Mouse (Mus musculus) limb, embryonic 10.5 days (tissue): ENCODE results near the gene Tjp2. TPM values are rescaled to one million over a fixed set of nuclear protein-coding genes. Genes with fewer than 3 reads are reported as not detected.

Experiments
- DNase-seq: peaks from one replicate; pipeline ENCODE4 v3.0.0-alpha.2; 2017; ENCODE audit warnings: low spot score
- H3K27ac ChIP-seq: fragments of 300-500 bp; sonication (generic); 2 replicates; pipeline ENCODE4 v1.5.1; 2016; ENCODE audit warnings: mild to moderate bottlenecking
- H3K27me3 ChIP-seq: fragments of 300-500 bp; sonication (generic); 2 replicates; pipeline ENCODE4 v1.6.1; 2016; ENCODE audit warnings: low read depth, mild to moderate bottlenecking; ENCODE audit not compliant: poor library complexity, severe bottlenecking
- H3K36me3 ChIP-seq: fragments of 300-500 bp; sonication (generic); 2 replicates; pipeline ENCODE4 v1.6.1; 2016; ENCODE audit warnings: mild to moderate bottlenecking, moderate library complexity
- H3K4me1 ChIP-seq: fragments of 300-500 bp; sonication (generic); 2 replicates; pipeline ENCODE4 v1.6.1; 2016
- H3K4me3 ChIP-seq: fragments of 300-500 bp; sonication (generic); 2 replicates; pipeline ENCODE4 v1.5.1; 2016; ENCODE audit warnings: mild to moderate bottlenecking, moderate library complexity
- H3K9me3 ChIP-seq: fragments of 300-500 bp; sonication (generic); replicated peaks from 2 replicates; pipeline ENCODE4 v1.6.1; 2016; ENCODE audit warnings: mild to moderate bottlenecking
- WGBS: fragments of 180-500 bp; shearing (Covaris S2); methylation state at CpG from one replicate; pipeline ENCODE4 v1.1.7; 2016; 5-methylcytosine and 5-hydroxymethylcytosine counted together
- polyA plus RNA-seq: library from polyadenylated mRNA; unstranded; fragments of >200 nt; fragmentation: Nextera tagmentation; extraction: Ambion mirVana; gene quantifications from 2 replicates; pipeline ENCODE4 v1.2.1, GENCODE M21; 2016

Gene Tjp2
- polyA plus RNA-seq: 35.2 and 36.4 TPM in 2 replicates

GRCm38 (mm10) chr19:24224500-24225304, at the start of gene Tjp2:
TSS of gene Tjp2 (minus strand) at chr19:24225030.
- under 1% methylated on average over 59 of the region's 59 CpGs for WGBS
- peaks cover 45% of the 10 kb centered on the region for H3K27me3 ChIP-seq
- DNase-seq: peak; percentile 72
- peaks cover 30% of the 10 kb centered on the region for H3K4me1 ChIP-seq
- no peaks in the 10 kb centered on the region for H3K9me3 ChIP-seq
- H3K27ac ChIP-seq: peak within 1 kb of the TSS; percentile 59
- no peaks in the 10 kb centered on the region for H3K36me3 ChIP-seq
- H3K4me3 ChIP-seq: peak within 1 kb of the TSS; percentile 56

GRCm38 (mm10) chr19:24274281-24274680, 49.5 kb upstream of the Tjp2 start:
- Histone ChIP-seq H3K36me3 (peaks cover 29% of the 10 kb centered on the region), H3K4me3 (no peak overlapping the region), H3K4me1 (peaks cover 18% of the 10 kb centered on the region), H3K27ac (no peak overlapping the region), H3K9me3 (no peaks in the 10 kb centered on the region), H3K27me3 (no peaks in the 10 kb centered on the region)
- no peak for DNase-seq
- WGBS: 86% methylated on average over 3 of the region's 3 CpGs

- Histone ChIP-seq H3K36me3 (peaks cover 39% of the 10 kb centered on the region), H3K27ac (0 out of 2 replicates have a peak overlapping the region, but pooled peaks have one; percentile 4), H3K27me3 (no peaks in the 10 kb centered on the region), H3K4me3 (0 out of 2 replicates have a peak overlapping the region, but pooled peaks have one; percentile 13), H3K9me3 (no peaks in the 10 kb centered on the region), H3K4me1 (peaks cover 12% of the 10 kb centered on the region)
- peak; percentile 87 for DNase-seq
- WGBS: 46% methylated on average over 16 of the region's 16 CpGs
Measured at GRCm38 (mm10) chr19:24271746-24272426, 47.1 kb upstream of the Tjp2 start.

- Histone ChIP-seq H3K27me3 (no peaks in the 10 kb centered on the region), H3K4me3 (0 out of 2 replicates have a peak overlapping the region, but pooled peaks have one; percentile 13), H3K9me3 (no peaks in the 10 kb centered on the region), H3K4me1 (peaks cover 12% of the 10 kb centered on the region), H3K36me3 (peaks cover 39% of the 10 kb centered on the region), H3K27ac (0 out of 2 replicates have a peak overlapping the region, but pooled peaks have one; percentile 4)
- no peak for DNase-seq
- WGBS: 39% methylated on average over 7 of the region's 7 CpGs
Measured at GRCm38 (mm10) chr19:24271326-24271725, 46.5 kb upstream of the Tjp2 start.

GRCm38 (mm10) chr19:24268531-24268930, 43.7 kb upstream of the Tjp2 start:
- no peak overlapping the region for H3K4me3 ChIP-seq
- no peaks in the 10 kb centered on the region for H3K9me3 ChIP-seq
- no peak for DNase-seq
- H3K27ac ChIP-seq: no peak overlapping the region
- 84% methylated on average over 4 of the region's 4 CpGs for WGBS
- no peaks in the 10 kb centered on the region for H3K27me3 ChIP-seq
- peaks cover 12% of the 10 kb centered on the region for H3K4me1 ChIP-seq
- peaks cover 52% of the 10 kb centered on the region for H3K36me3 ChIP-seq

GRCm38 (mm10) chr19:24266046-24266830, 41.4 kb upstream of the Tjp2 start:
- Histone ChIP-seq H3K27ac (no peak overlapping the region), H3K36me3 (peaks cover 65% of the 10 kb centered on the region), H3K27me3 (no peaks in the 10 kb centered on the region), H3K4me1 (peaks cover 4% of the 10 kb centered on the region), H3K4me3 (no peak overlapping the region), H3K9me3 (no peaks in the 10 kb centered on the region)
- DNase-seq: no peak
- WGBS: 93% methylated on average over 7 of the region's 7 CpGs

DNA sequence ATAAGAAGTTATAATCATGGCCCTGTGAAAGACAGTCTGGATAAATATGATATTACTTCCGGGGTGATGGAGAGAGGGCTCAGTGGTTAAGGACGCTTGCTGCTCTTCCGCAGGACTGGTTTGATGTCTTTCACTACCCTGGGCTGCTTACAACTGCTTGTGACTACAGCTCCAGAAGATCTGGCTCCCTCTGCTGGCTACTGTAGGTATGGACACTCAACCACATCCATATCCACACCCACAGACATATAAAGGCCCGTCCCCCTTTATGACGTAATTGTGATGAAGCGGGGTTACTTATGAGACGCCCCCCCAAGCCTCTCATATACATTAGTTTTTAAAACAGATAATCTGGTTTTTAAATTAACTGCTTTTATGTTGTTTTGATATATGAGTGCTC, 40.2 kb upstream of the Tjp2 start:
- no peaks in the 10 kb centered on the region for H3K9me3 ChIP-seq

GRCm38 (mm10) chr19:24262736-24263135, 37.9 kb upstream of the Tjp2 start:
- no peaks in the 10 kb centered on the region for H3K4me1 ChIP-seq
- H3K27me3 ChIP-seq: no peaks in the 10 kb centered on the region
- no peak overlapping the region for H3K27ac ChIP-seq
- DNase-seq: no peak
- no peaks in the 10 kb centered on the region for H3K9me3 ChIP-seq
- WGBS: 94% methylated on average over 14 of the region's 14 CpGs
- H3K36me3 ChIP-seq: peaks cover 54% of the 10 kb centered on the region
- H3K4me3 ChIP-seq: no peak overlapping the region

More for the DNA sequence above, 40.2 kb upstream of the Tjp2 start:
- peaks cover 61% of the 10 kb centered on the region for H3K36me3 ChIP-seq
- H3K27ac ChIP-seq: no peak overlapping the region
- 53% methylated on average over 7 of the region's 7 CpGs for WGBS
- H3K4me3 ChIP-seq: no peak overlapping the region
- DNase-seq: peak; percentile 81
- H3K27me3 ChIP-seq: no peaks in the 10 kb centered on the region
- H3K4me1 ChIP-seq: no peaks in the 10 kb centered on the region

DNA sequence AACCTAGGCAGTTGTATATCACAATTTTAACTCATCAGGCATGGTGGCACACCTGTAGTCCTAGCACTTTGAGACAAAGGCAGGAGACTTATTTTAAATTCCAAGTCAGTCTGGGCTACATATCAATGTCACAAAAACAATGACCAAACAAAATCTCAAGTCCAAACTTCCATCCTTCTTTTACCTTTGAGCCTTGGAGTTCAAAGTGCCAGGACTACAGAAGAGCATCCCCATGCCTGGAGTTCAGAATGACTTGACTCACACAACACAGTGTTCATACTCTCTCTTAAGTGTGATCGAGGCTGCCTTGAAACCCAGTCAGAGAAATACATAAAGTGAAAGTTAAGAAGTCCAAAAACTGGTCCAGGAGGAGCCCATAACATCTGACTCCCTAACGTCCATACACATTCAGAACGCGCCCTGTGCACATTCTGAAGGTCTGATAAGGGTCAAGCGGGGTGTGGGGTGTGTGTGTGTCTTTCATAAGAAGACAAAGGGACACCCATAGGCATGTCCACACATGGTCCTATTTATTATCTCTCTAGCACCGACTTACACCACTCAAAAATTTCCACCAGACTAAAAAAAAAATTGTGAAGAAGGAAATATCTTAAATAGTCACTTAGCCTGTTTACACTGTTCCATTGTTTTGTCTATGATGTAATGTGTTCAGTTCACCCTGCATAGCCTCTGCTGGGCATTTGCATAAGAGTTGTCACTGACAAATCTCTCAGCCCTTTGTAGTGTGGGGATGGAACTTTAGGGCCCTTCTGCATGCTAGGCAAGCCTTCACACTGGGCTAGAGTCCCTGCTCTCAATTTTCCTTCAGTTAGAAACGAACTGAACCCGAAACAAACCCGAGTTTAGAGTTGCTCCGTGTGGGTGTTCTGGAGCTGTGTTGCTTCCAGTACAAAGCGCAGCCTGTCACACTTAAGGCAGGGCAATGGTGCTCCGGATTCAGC, 34.8 kb upstream of the Tjp2 start:
- peaks cover 29% of the 10 kb centered on the region for H3K36me3 ChIP-seq
- WGBS: 89% methylated on average over 12 of the region's 12 CpGs
- H3K4me3 ChIP-seq: no peak overlapping the region
- no peaks in the 10 kb centered on the region for H3K27me3 ChIP-seq
- H3K9me3 ChIP-seq: no peaks in the 10 kb centered on the region
- no peaks in the 10 kb centered on the region for H3K4me1 ChIP-seq
- no peak for DNase-seq
- no peak overlapping the region for H3K27ac ChIP-seq

- no peak overlapping the region for H3K4me3 ChIP-seq
- no peak for DNase-seq
- peaks cover 8% of the 10 kb centered on the region for H3K4me1 ChIP-seq
- 92% methylated on average over 5 of the region's 5 CpGs for WGBS
- H3K9me3 ChIP-seq: no peaks in the 10 kb centered on the region
- H3K27ac ChIP-seq: no peak overlapping the region
- no peaks in the 10 kb centered on the region for H3K27me3 ChIP-seq
- peaks cover 21% of the 10 kb centered on the region for H3K36me3 ChIP-seq
Measured at GRCm38 (mm10) chr19:24258368-24258767, 33.5 kb upstream of the Tjp2 start.

GRCm38 (mm10) chr19:24257962-24258361, 33.1 kb upstream of the Tjp2 start:
- Histone ChIP-seq H3K4me3 (no peak overlapping the region), H3K4me1 (peaks cover 8% of the 10 kb centered on the region), H3K27ac (no peak overlapping the region), H3K9me3 (no peaks in the 10 kb centered on the region), H3K36me3 (peaks cover 19% of the 10 kb centered on the region), H3K27me3 (no peaks in the 10 kb centered on the region)
- WGBS: 93% methylated on average over 6 of the region's 6 CpGs
- DNase-seq: no peak
